Mouse (Mus musculus) small intestine, adult 2 months (tissue): Measurements from ENCODE around the gene Vps51.
"Not testable (repeated sequence)": the region's sequence is repeated elsewhere in the genome, so short reads cannot be mapped to it uniquely, and the experiment has no call there.

ENCODE experiments used
- CTCF ChIP-seq: fragments of 200-500 bp; IDR thresholded peaks from 2 replicates; pipeline ENCODE4 v1.5.1; 2012; ENCODE audit warnings: low read depth, mild to moderate bottlenecking, control low read depth, inconsistent platforms, low read length, moderate library complexity, mixed read lengths; ENCODE audit not compliant: insufficient replicate concordance, insufficient read length; ENCODE audit errors: extremely low read depth
- POLR2A ChIP-seq: fragments of 200-500 bp; IDR thresholded peaks from 2 replicates; pipeline ENCODE4 v1.6.1; 2012; ENCODE audit warnings: low read depth, mild to moderate bottlenecking, control low read depth, inconsistent platforms, low read length, moderate library complexity

DNA sequence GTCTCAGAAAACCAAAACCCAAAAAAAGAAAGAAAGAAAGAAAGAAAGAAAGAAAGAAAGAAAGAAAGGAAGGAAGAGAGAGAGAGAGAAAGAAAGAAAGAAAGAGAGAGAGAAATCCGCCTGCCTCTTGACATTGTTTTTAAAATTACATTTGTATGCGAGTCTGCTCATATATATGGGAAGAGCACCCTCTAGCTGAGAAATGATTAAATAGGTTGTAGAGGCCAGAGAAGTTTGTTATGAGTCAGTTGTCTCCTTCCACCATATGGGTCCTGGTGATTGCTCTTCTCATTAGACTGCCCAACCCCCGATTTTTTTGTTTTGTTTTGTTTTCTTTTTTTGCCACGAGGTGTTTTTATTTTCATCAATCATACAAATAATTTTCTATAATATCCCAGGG, 32.9 kb downstream of the Vps51 start:
- TF ChIP-seq CTCF, POLR2A: not testable (repeated sequence)
